Mouse (Mus musculus): ENCODE data around the gene Rag2. TPM values are rescaled to one million over a fixed set of nuclear protein-coding genes. Genes with fewer than 3 reads are reported as not detected.

Gene Rag2
- not detected for total RNA-seq (2023)

GRCm38 (mm10) chr2:101624526-101624925 is at the start of gene Rag2:
Rag2 (plus strand) TSS chr2:101624718.

GRCm38 (mm10) chr2:101649114-101649671 is 24.7 kb downstream of the Rag2 start, which contains the start of the genes Rag1 and B230118H07Rik:
Rag1 (minus strand) TSS chr2:101649501.
B230118H07Rik (minus strand) TSS chr2:101649532.

GRCm38 (mm10) chr2:101678236-101679021 is 53.9 kb downstream of the Rag2 start, which contains the start of gene Traf6:
Traf6 (plus strand) TSS chr2:101678429.

Other genes with a start within 250 kb of the Rag2 start
- 0.15 TPM for gene Rag1, start 24.8 kb downstream of the Rag2 start, total RNA-seq (2023)
- gene B230118H07Rik, start 24.8 kb downstream of the Rag2 start, total RNA-seq (2023): 1.8 TPM
- gene Traf6, start 53.7 kb downstream of the Rag2 start, total RNA-seq (2023): 51.0 TPM